Mouse (Mus musculus): Measurements from ENCODE around the gene Gm35315. TPM values are rescaled to one million over a fixed set of nuclear protein-coding genes. Genes with fewer than 3 reads are reported as not detected.

Gene Gm35315
- total and polyA plus RNA-seq, 3 experiments = 2.3 to 3.7 (median 3.3) TPM

GRCm38 (mm10) chr5:110139325-110139724 lies 45.1 kb upstream of the Gm35315 start:
- Histone ChIP-seq H3K4me3 (replicated peaks in 1 of 3; ENCODE audit: low read depth in 2 of 3, low read length in 2 of 3, poor library complexity in 1 of 3) (no peak overlapping the region), H3K36me3 (replicated peaks in 1 of 2; ENCODE audit: control insufficient read depth in 1 of 2, insufficient read depth in 1 of 2, low read length in 1 of 2) (peaks cover 30 to 52% of the 10 kb centered on the region in 2 experiments), H3K27me3 (replicated peaks) (no peaks in the 10 kb centered on the region), H3K9ac (ENCODE audit: insufficient read depth, low read depth) (no peak overlapping the region), H3K9me3 (replicated peaks; ENCODE audit: low read length) (no peaks in the 10 kb centered on the region), H3K4me1 (ENCODE audit: control insufficient read depth in 1 of 2, insufficient read depth in 2 of 2) (peaks cover 5 to 25% of the 10 kb centered on the region in 2 experiments), H3K79me2 (replicated peaks; ENCODE audit: control insufficient read depth, extremely low read depth, insufficient read depth, poor library complexity, severe bottlenecking) (peaks cover 14% of the 10 kb centered on the region), H3K27ac (ENCODE audit: insufficient read depth, low read depth) (no peak overlapping the region), H3K4me2 (ENCODE audit: insufficient read depth, low read depth, poor library complexity, severe bottlenecking) (no peak overlapping the region)
- in situ Hi-C loops (cut with MboI; ENCODE audit: low pct_ligation_motif_present, low pct_unique_long_range_greater_than_20kb, low sequenced_read_pairs) = no loop called here
- DNase-seq (ENCODE audit: extremely low read depth) = no peak
- dilution Hi-C loops (cut with MboI; ENCODE audit: extremely low pct_ligation_motif_present, extremely low pct_unique_long_range_greater_than_20kb, low sequenced_read_pairs) = no loop called here
- no peak for TF ChIP-seq CTCF (conservative IDR thresholded peaks at IDR 0.05 in 1 of 2, IDR thresholded peaks at IDR 0.05 in 1 of 2; ENCODE audit: low read depth in 2 of 2, low read length in 2 of 2)
- no peak for TF ChIP-seq TCF12 (IDR thresholded peaks at IDR 0.05; ENCODE audit: low read depth, low read length)
- no peak for TF ChIP-seq MEF2A (IDR thresholded peaks at IDR 0.05; ENCODE audit: borderline replicate concordance, low read depth, low read length)
- TF ChIP-seq ZKSCAN1 (IDR thresholded peaks at IDR 0.05; ENCODE audit: borderline replicate concordance, low read depth, low read length) = no peak
- no peak for TF ChIP-seq GABPA (IDR thresholded peaks at IDR 0.05; ENCODE audit: insufficient replicate concordance, low read depth, low read length)
- no peak for TF ChIP-seq KAT2A (IDR thresholded peaks at IDR 0.05; ENCODE audit: insufficient replicate concordance, low read length)
- TF ChIP-seq BHLHE40 (IDR thresholded peaks at IDR 0.05; ENCODE audit: low read depth, low read length) = no peak
- TF ChIP-seq POLR2AphosphoS2 (IDR thresholded peaks at IDR 0.05; ENCODE audit: low read depth, low read length) = no peak
- no peak for TF ChIP-seq MAZ (IDR thresholded peaks at IDR 0.05; ENCODE audit: low read depth, low read length)
- TF ChIP-seq SMC3 (IDR thresholded peaks at IDR 0.05; ENCODE audit: low read depth, low read length) = no peak
- no peak for TF ChIP-seq ZNF384 (IDR thresholded peaks at IDR 0.05; ENCODE audit: low read depth, low read length)
- no peak for TF ChIP-seq ELF1 (IDR thresholded peaks at IDR 0.05; ENCODE audit: low read depth, low read length)
- TF ChIP-seq SIN3A (IDR thresholded peaks at IDR 0.05; ENCODE audit: low read length) = no peak
- no peak for TF ChIP-seq USF1 (IDR thresholded peaks at IDR 0.05; ENCODE audit: low read depth, low read length)
- no peak for TF ChIP-seq EP300 (IDR thresholded peaks at IDR 0.05; ENCODE audit: low read length)
- TF ChIP-seq PAX5 (IDR thresholded peaks at IDR 0.05; ENCODE audit: low read length) = no peak

GRCm38 (mm10) chr5:110137816-110138215 lies 43.6 kb upstream of the Gm35315 start:
- peak; percentile 42 for DNase-seq (ENCODE audit: extremely low read depth)
- Histone ChIP-seq H3K9ac (ENCODE audit: insufficient read depth, low read depth) (no peak overlapping the region), H3K9me3 (replicated peaks; ENCODE audit: low read length) (peaks cover 6% of the 10 kb centered on the region), H3K4me2 (ENCODE audit: insufficient read depth, low read depth, poor library complexity, severe bottlenecking) (no peak overlapping the region), H3K4me3 (replicated peaks in 1 of 3; ENCODE audit: low read depth in 2 of 3, low read length in 2 of 3, poor library complexity in 1 of 3) (no peak overlapping the region), H3K27me3 (replicated peaks) (no peaks in the 10 kb centered on the region), H3K4me1 (ENCODE audit: control insufficient read depth in 1 of 2, insufficient read depth in 2 of 2) (peaks cover 5 to 25% of the 10 kb centered on the region in 2 experiments), H3K36me3 (replicated peaks in 1 of 2; ENCODE audit: control insufficient read depth in 1 of 2, insufficient read depth in 1 of 2, low read length in 1 of 2) (peaks cover 22 to 40% of the 10 kb centered on the region in 2 experiments), H3K79me2 (replicated peaks; ENCODE audit: control insufficient read depth, extremely low read depth, insufficient read depth, poor library complexity, severe bottlenecking) (peaks cover 14% of the 10 kb centered on the region), H3K27ac (ENCODE audit: insufficient read depth, low read depth) (no peak overlapping the region)
- in situ Hi-C loops (cut with MboI; ENCODE audit: low pct_ligation_motif_present, low pct_unique_long_range_greater_than_20kb, low sequenced_read_pairs) = no loop called here
- TF ChIP-seq SMC3 (IDR thresholded peaks at IDR 0.05; ENCODE audit: low read depth, low read length) = no peak
- no peak for TF ChIP-seq RCOR1 (conservative IDR thresholded peaks at IDR 0.05; ENCODE audit: low read depth, low read length)
- no peak for TF ChIP-seq RAD21 (IDR thresholded peaks at IDR 0.05; ENCODE audit: low read depth, low read length)
- no peak for TF ChIP-seq ZNF384 (IDR thresholded peaks at IDR 0.05; ENCODE audit: low read depth, low read length)
- no peak for TF ChIP-seq E2F4 (IDR thresholded peaks at IDR 0.05; ENCODE audit: insufficient replicate concordance, low read depth, low read length)
- dilution Hi-C loops (cut with MboI; ENCODE audit: extremely low pct_ligation_motif_present, extremely low pct_unique_long_range_greater_than_20kb, low sequenced_read_pairs) = no loop called here
